Mouse (Mus musculus): ENCODE data around the gene Etfbkmt.

- TF ChIP-seq EP300 (IDR thresholded peaks at IDR 0.05) (no peak), CTCF (IDR thresholded peaks at IDR 0.05) (no peak)
Observed at GRCm38 (mm10) chr6:149198572-149198971, 58.9 kb downstream of the Etfbkmt start.
